Mouse (Mus musculus) thymus, postnatal 36 days (tissue): ENCODE measurements around the gene Tbc1d1.

Source experiments
- DNase-seq, 2 experiments: peaks; one replicate each; pipeline ENCODE4 v3.0.0; 2022; ENCODE audit warnings: mixed read lengths in 2 of 2

Tbc1d1 gene

GRCm38 (mm10) chr5:64280191-64280590 lies 124.1 kb downstream of the Tbc1d1 start:
- DNase-seq, result no peak

GRCm38 (mm10) chr5:64280613-64281012 lies 124.5 kb downstream of the Tbc1d1 start:
- no peak for DNase-seq

- DNase-seq, result no peak
Measured at GRCm38 (mm10) chr5:64281674-64282073, 125.6 kb downstream of the Tbc1d1 start.

- no peak for DNase-seq
Measured at GRCm38 (mm10) chr5:64282594-64282993, 126.5 kb downstream of the Tbc1d1 start.

GRCm38 (mm10) chr5:64285289-64285688 lies 129.2 kb downstream of the Tbc1d1 start:
- DNase-seq, result no peak

GRCm38 (mm10) chr5:64285851-64286250 lies 129.7 kb downstream of the Tbc1d1 start:
- no peak for DNase-seq

GRCm38 (mm10) chr5:64287287-64287686 lies 131.2 kb downstream of the Tbc1d1 start:
- DNase-seq, result no peak

GRCm38 (mm10) chr5:64288031-64288928 lies 132.2 kb downstream of the Tbc1d1 start:
- DNase-seq, result no peak

GRCm38 (mm10) chr5:64289202-64290060 lies 133.3 kb downstream of the Tbc1d1 start:
- peak; percentile 66 to 68 for DNase-seq

- DNase-seq, result no peak
Measured at GRCm38 (mm10) chr5:64290061-64290345, 133.9 kb downstream of the Tbc1d1 start.

- DNase-seq, result no peak
Measured at GRCm38 (mm10) chr5:64291657-64292056, 135.6 kb downstream of the Tbc1d1 start.

GRCm38 (mm10) chr5:64295621-64296020 lies 139.5 kb downstream of the Tbc1d1 start:
- DNase-seq, result no peak

- no peak for DNase-seq
Measured at GRCm38 (mm10) chr5:64296328-64296727, 140.2 kb downstream of the Tbc1d1 start.

- no peak for DNase-seq
Measured at GRCm38 (mm10) chr5:64297100-64297499, 141.0 kb downstream of the Tbc1d1 start.

GRCm38 (mm10) chr5:64298331-64299036 lies 142.4 kb downstream of the Tbc1d1 start:
- no peak for DNase-seq

GRCm38 (mm10) chr5:64299508-64300324 lies 143.6 kb downstream of the Tbc1d1 start:
- no peak for DNase-seq

GRCm38 (mm10) chr5:64301246-64301645 lies 145.1 kb downstream of the Tbc1d1 start:
- DNase-seq, result no peak

- DNase-seq, result no peak
Measured at GRCm38 (mm10) chr5:64307289-64307688, 151.2 kb downstream of the Tbc1d1 start.

GRCm38 (mm10) chr5:64312295-64312694 lies 156.2 kb downstream of the Tbc1d1 start:
- no peak for DNase-seq

- DNase-seq, result no peak
Measured at GRCm38 (mm10) chr5:64313481-64313880, 157.4 kb downstream of the Tbc1d1 start.

GRCm38 (mm10) chr5:64314288-64315052 lies 158.4 kb downstream of the Tbc1d1 start:
- no peak for DNase-seq

- DNase-seq, result no peak
Measured at GRCm38 (mm10) chr5:64315088-64315487, 159.0 kb downstream of the Tbc1d1 start.
